Mouse (Mus musculus) liver, embryonic 11.5 days (tissue): ENCODE measurements at regions not wholly inside any gene's neighbourhood (a gene's known extent, or its start where the extent isn't known, plus 50 kb on each side); places are given as distances from the start of the nearest gene placed in this dataset.

ENCODE experiments used
- ATAC-seq: fragments of 200-750 bp; cut with Nextera tagmentation; replicated peaks from 2 replicates; pipeline ENCODE4 v1.8.0; 2017; ENCODE audit warnings: moderate number of reproducible peaks, mild to moderate bottlenecking, moderate TSS enrichment, moderate library complexity; ENCODE audit not compliant: low FRiP score
- DNase-seq: peaks from one replicate; pipeline ENCODE4 v3.0.0-alpha.2; 2017; ENCODE audit warnings: low spot score
- H3K27ac ChIP-seq: fragments of 300-500 bp; sonication (generic); 2 replicates; pipeline ENCODE4 v1.5.1; 2014; ENCODE audit warnings: mild to moderate bottlenecking, low read depth, low read length, control low read depth
- H3K27me3 ChIP-seq: fragments of 300-500 bp; sonication (generic); replicated peaks from 2 replicates; pipeline ENCODE4 v1.6.1; 2014; ENCODE audit warnings: low read length, mixed read lengths; ENCODE audit not compliant: control insufficient read depth, insufficient read depth
- H3K36me3 ChIP-seq: fragments of 300-500 bp; sonication (generic); 2 replicates; pipeline ENCODE4 v1.6.1; 2014; ENCODE audit warnings: mild to moderate bottlenecking, low read length, moderate library complexity, mixed read lengths; ENCODE audit not compliant: control insufficient read depth, insufficient read depth
- H3K4me1 ChIP-seq: fragments of 300-500 bp; sonication (generic); replicated peaks from 2 replicates; pipeline ENCODE4 v1.6.1; 2014; ENCODE audit warnings: low read length, mixed read lengths; ENCODE audit not compliant: control insufficient read depth, insufficient read depth
- H3K4me2 ChIP-seq: fragments of 300-500 bp; sonication (generic); 2 replicates; pipeline ENCODE4 v1.6.1; 2014; ENCODE audit warnings: mild to moderate bottlenecking, control low read depth, moderate library complexity
- H3K4me3 ChIP-seq: fragments of 300-500 bp; sonication (generic); 2 replicates; pipeline ENCODE4 v1.5.1; 2014; ENCODE audit warnings: low read depth, low read length, control low read depth
- H3K9ac ChIP-seq: fragments of 300-500 bp; sonication (generic); 2 replicates; pipeline ENCODE4 v1.6.1; 2014; ENCODE audit warnings: low read depth, low read length, control low read depth
- H3K9me3 ChIP-seq: fragments of 300-500 bp; sonication (generic); 2 replicates; pipeline ENCODE4 v1.6.1; 2016; ENCODE audit warnings: low read length, inconsistent platforms, mixed read lengths; ENCODE audit not compliant: control insufficient read depth
- WGBS: fragments of 180-500 bp; shearing (Covaris S2); extraction: QIAGEN DNeasy Blood & Tissue Kit; methylation state at CpG from one replicate; pipeline ENCODE4 v1.1.7; 2014; 5-methylcytosine and 5-hydroxymethylcytosine counted together

- H3K4me2 ChIP-seq = no peak overlapping the region
- H3K27me3 ChIP-seq = no peaks in the 10 kb centered on the region
- 78% methylated on average over 6 of the region's 6 CpGs for WGBS
- DNase-seq = no peak
- H3K36me3 ChIP-seq = no peaks in the 10 kb centered on the region
- H3K4me3 ChIP-seq = no peak overlapping the region
- H3K27ac ChIP-seq = no peak overlapping the region
- no peaks in the 10 kb centered on the region for H3K9me3 ChIP-seq
- no peak overlapping the region for H3K9ac ChIP-seq
- ATAC-seq = no peak
- H3K4me1 ChIP-seq = no peaks in the 10 kb centered on the region
Measured at GRCm38 (mm10) chr4:24248142-24249054, 247.9 kb upstream of the Mms22l start.

- no peak overlapping the region for H3K4me3 ChIP-seq
- no peaks in the 10 kb centered on the region for H3K27me3 ChIP-seq
- DNase-seq (no peak), ATAC-seq (no peak)
- no peak overlapping the region for H3K9ac ChIP-seq
- no peaks in the 10 kb centered on the region for H3K36me3 ChIP-seq
- H3K9me3 ChIP-seq = no peaks in the 10 kb centered on the region
- WGBS = 43% methylated on average over 6 of the region's 6 CpGs
- no peak overlapping the region for H3K4me2 ChIP-seq
- no peaks in the 10 kb centered on the region for H3K4me1 ChIP-seq
- H3K27ac ChIP-seq = no peak overlapping the region
Measured at GRCm38 (mm10) chr4:24249243-24249970, 246.8 kb upstream of the Mms22l start.

GRCm38 (mm10) chr4:24278154-24278553, 218.1 kb upstream of the Mms22l start:
- Histone ChIP-seq H3K27ac (no peak overlapping the region), H3K9ac (no peak overlapping the region), H3K4me2 (no peak overlapping the region), H3K9me3 (no peaks in the 10 kb centered on the region), H3K36me3 (no peaks in the 10 kb centered on the region), H3K4me3 (no peak overlapping the region), H3K4me1 (no peaks in the 10 kb centered on the region), H3K27me3 (no peaks in the 10 kb centered on the region)
- 38% methylated on average over 3 of the region's 3 CpGs for WGBS
- DNase-seq = no peak
- ATAC-seq = no peak
